Mouse (Mus musculus): ENCODE data around the gene Cdh15. TPM values are rescaled to one million over a fixed set of nuclear protein-coding genes. Genes with fewer than 3 reads are reported as not detected.

The Cdh15 gene
- polyA plus RNA-seq, 1 experiment, result not detected

DNA sequence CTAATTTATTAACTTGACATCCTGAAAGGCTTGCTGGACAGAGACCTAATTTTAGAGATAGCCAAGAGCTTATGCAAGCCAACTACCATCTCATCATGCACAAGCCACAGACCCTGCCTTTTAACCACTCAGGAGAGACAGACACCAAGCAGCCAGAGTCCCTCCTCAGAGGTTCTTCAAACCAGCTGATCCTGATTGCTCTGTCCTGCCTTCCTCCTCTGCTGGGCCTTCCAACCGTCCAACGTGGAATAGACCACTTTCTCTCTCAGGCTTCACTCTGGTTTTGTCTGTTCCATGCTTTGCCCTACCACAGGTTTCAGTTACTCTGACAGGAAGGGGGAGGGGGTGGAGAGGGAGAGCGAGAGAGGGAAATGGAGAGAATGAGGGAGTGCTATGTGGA lies 69.0 kb downstream of the Cdh15 start:
- no peaks in the 10 kb centered on the region for H3K27me3 ChIP-seq (replicated peaks)
- H3K4me3 ChIP-seq (replicated peaks), result peak overlapping the region; percentile 46
- H3K36me3 ChIP-seq (replicated peaks; ENCODE audit: low read length), result peaks cover 59% of the 10 kb centered on the region
- no peaks in the 10 kb centered on the region for H3K9me3 ChIP-seq
- peaks cover 97% of the 10 kb centered on the region for H3K4me1 ChIP-seq
- TF ChIP-seq GATA1 (IDR thresholded peaks at IDR 0.05; ENCODE audit: borderline replicate concordance, low read length) (no peak), FLI1 (IDR thresholded peaks at IDR 0.05; ENCODE audit: low read length) (no peak)

Other genes starting within 250 kb of the Cdh15 start
- 12.6 and 15.3 TPM in 2 replicates for gene Galns, start 236.5 kb upstream of the Cdh15 start, polyA plus RNA-seq (2012; ENCODE audit: insufficient read depth, low replicate concordance)
- 2.2 TPM in 1 of 2 replicates, not detected in the other for gene Trappc2l, start 236.3 kb upstream of the Cdh15 start, polyA plus RNA-seq (2012; ENCODE audit: insufficient read depth, low replicate concordance)
- 0.25 TPM in 1 of 2 replicates, not detected in the other for gene Pabpn1l, start 225.2 kb upstream of the Cdh15 start, polyA plus RNA-seq (2012; ENCODE audit: insufficient read depth, low replicate concordance)
- gene Cbfa2t3, start 148.9 kb upstream of the Cdh15 start, polyA plus RNA-seq (2012; ENCODE audit: insufficient read depth, low replicate concordance), result 54.9 and 189 TPM in 2 replicates
- gene Acsf3, start 72.5 kb upstream of the Cdh15 start, polyA plus RNA-seq (2012; ENCODE audit: insufficient read depth, low replicate concordance), result 9.9 and 23.1 TPM in 2 replicates
- gene Ankrd11, start 194.3 kb downstream of the Cdh15 start, polyA plus RNA-seq (2012; ENCODE audit: insufficient read depth, low replicate concordance), result 46.9 and 49.4 TPM in 2 replicates
- gene Spg7, start 215.0 kb downstream of the Cdh15 start, polyA plus RNA-seq (2012; ENCODE audit: insufficient read depth, low replicate concordance), result 9.5 and 14.6 TPM in 2 replicates

Measured in megakaryocyte, embryonic 14.5 days (primary cell).